Mouse (Mus musculus) lung, postnatal 4 days (tissue): ENCODE measurements around the gene Top2a.

Experiments used
- DNase-seq, 2 experiments: peaks; one replicate each; pipeline ENCODE4 v3.0.0; 2021

Gene Top2a

GRCm38 (mm10) chr11:98981997-98982772, 41.8 kb downstream of the Top2a start:
- DNase-seq: peak; percentile 74 to 79

- DNase-seq: no peak
Measured at GRCm38 (mm10) chr11:98981289-98981996, 42.5 kb downstream of the Top2a start.

GRCm38 (mm10) chr11:98979356-98979755, 44.6 kb downstream of the Top2a start:
- no peak for DNase-seq

GRCm38 (mm10) chr11:98978526-98979148, 45.4 kb downstream of the Top2a start:
- DNase-seq: peak in 1 of 2 experiments; percentile 28

GRCm38 (mm10) chr11:98974871-98975719, 48.9 kb downstream of the Top2a start:
- DNase-seq: peak; percentile 72 to 82

GRCm38 (mm10) chr11:98974213-98974612, 49.8 kb downstream of the Top2a start:
- no peak for DNase-seq

- peak; percentile 43 to 65 for DNase-seq
Measured at GRCm38 (mm10) chr11:98973584-98973983, 50.4 kb downstream of the Top2a start.

GRCm38 (mm10) chr11:98972801-98973360, 51.1 kb downstream of the Top2a start:
- DNase-seq: no peak

- peak; percentile 84 to 92 for DNase-seq
Measured at GRCm38 (mm10) chr11:98972215-98972614, 51.8 kb downstream of the Top2a start.

GRCm38 (mm10) chr11:98971316-98972031, 52.5 kb downstream of the Top2a start:
- peak; percentile 68 to 83 for DNase-seq

GRCm38 (mm10) chr11:98970191-98970925, 53.6 kb downstream of the Top2a start:
- peak in 1 of 2 experiments; percentile 17 for DNase-seq

- peak; percentile 28 to 48 for DNase-seq
Measured at GRCm38 (mm10) chr11:98969496-98969927, 54.5 kb downstream of the Top2a start.

- peak in 1 of 2 experiments; percentile 29 for DNase-seq
Measured at GRCm38 (mm10) chr11:98968716-98969495, 55.1 kb downstream of the Top2a start.

GRCm38 (mm10) chr11:98968079-98968478, 55.9 kb downstream of the Top2a start:
- DNase-seq: peak; percentile 22 to 53

- DNase-seq: peak; percentile 77 to 89
Measured at GRCm38 (mm10) chr11:98966499-98967141, 57.4 kb downstream of the Top2a start.

GRCm38 (mm10) chr11:98965416-98966077, 58.4 kb downstream of the Top2a start:
- DNase-seq: peak; percentile 24 to 55

- DNase-seq: peak; percentile 21 to 39
Measured at GRCm38 (mm10) chr11:98964616-98965415, 59.2 kb downstream of the Top2a start.

GRCm38 (mm10) chr11:98964201-98964615, 59.8 kb downstream of the Top2a start:
- DNase-seq: peak in 1 of 2 experiments; percentile 23
